Mouse (Mus musculus) monocyte, adult 2 months (primary cell): ENCODE measurements around the gene Krtap3-1.
A peak's percentile ranks its signal among the peaks of the same experiment; 100 is the strongest.
"Not testable (repeated sequence)": the region's sequence is repeated elsewhere in the genome, so short reads cannot be mapped to it uniquely, and the experiment has no call there.

Experiments
- DNase-seq, 2 experiments: peaks; one replicate each; pipeline ENCODE4 v3.0.0; 2022; ENCODE audit warnings: low spot score in 2 of 2, low read depth in 1 of 2

The Krtap3-1 gene

GRCm38 (mm10) chr11:99566530-99566929, at the start of gene Krtap3-1:
Gene Krtap3-1 (minus strand): TSS chr11:99566630.
- DNase-seq, result no peak

GRCm38 (mm10) chr11:99614796-99615363, 48.5 kb upstream of the Krtap3-1 start, which contains the start of gene Krtap2-4:
Gene Krtap2-4 (minus strand): TSS chr11:99614846.
- DNase-seq, result no peak

GRCm38 (mm10) chr11:99610089-99610488, 43.7 kb upstream of the Krtap3-1 start, which contains the start of gene Gm11937:
Gene Gm11937 (minus strand): TSS chr11:99610189.
- DNase-seq, result not testable (repeated sequence)

GRCm38 (mm10) chr11:99609126-99609525, 42.7 kb upstream of the Krtap3-1 start:
- DNase-seq, result no peak

- DNase-seq, result not testable (repeated sequence)
Observed at GRCm38 (mm10) chr11:99603208-99603607, 36.8 kb upstream of the Krtap3-1 start, which contains the start of gene Gm11938. Gene Gm11938 (minus strand): TSS chr11:99603308.

- DNase-seq, result not testable (repeated sequence)
Observed at GRCm38 (mm10) chr11:99597742-99598141, 31.3 kb upstream of the Krtap3-1 start, which contains the start of gene Krtap9-3. Gene Krtap9-3 (minus strand): TSS chr11:99598105.

GRCm38 (mm10) chr11:99590981-99591380, 24.6 kb upstream of the Krtap3-1 start, which contains the start of gene Krtap1-3:
Gene Krtap1-3 (minus strand): TSS chr11:99591339.
- no peak for DNase-seq

GRCm38 (mm10) chr11:99585096-99585495, 18.7 kb upstream of the Krtap3-1 start:
- no peak for DNase-seq

- no peak for DNase-seq
Observed at GRCm38 (mm10) chr11:99583245-99583704, 16.8 kb upstream of the Krtap3-1 start, which contains the start of gene Krtap1-4. Gene Krtap1-4 (minus strand): TSS chr11:99583654.

- no peak for DNase-seq
Observed at GRCm38 (mm10) chr11:99581564-99581963, 15.1 kb upstream of the Krtap3-1 start.

- no peak for DNase-seq
Observed at GRCm38 (mm10) chr11:99581051-99581450, 14.6 kb upstream of the Krtap3-1 start.

GRCm38 (mm10) chr11:99580636-99581035, 14.2 kb upstream of the Krtap3-1 start, which contains the start of gene Krtap1-5:
Gene Krtap1-5 (minus strand): TSS chr11:99581016.
- DNase-seq, result no peak

GRCm38 (mm10) chr11:99574106-99574505, 7.7 kb upstream of the Krtap3-1 start:
- DNase-seq, result peak in 1 of 2 experiments; percentile 23

GRCm38 (mm10) chr11:99573164-99573563, 6.7 kb upstream of the Krtap3-1 start:
- DNase-seq, result no peak

GRCm38 (mm10) chr11:99562580-99562979, 3.9 kb downstream of the Krtap3-1 start:
- DNase-seq, result no peak

GRCm38 (mm10) chr11:99559366-99559765, 7.1 kb downstream of the Krtap3-1 start, which contains the start of gene Gm11939:
Gene Gm11939 (minus strand): TSS chr11:99559466.
- DNase-seq, result no peak

GRCm38 (mm10) chr11:99557976-99558745, 8.3 kb downstream of the Krtap3-1 start:
- no peak for DNase-seq

- no peak for DNase-seq
Observed at GRCm38 (mm10) chr11:99556753-99557152, 9.7 kb downstream of the Krtap3-1 start, which contains the start of gene Krtap3-2. Gene Krtap3-2 (minus strand): TSS chr11:99556853.

GRCm38 (mm10) chr11:99556195-99556594, 10.2 kb downstream of the Krtap3-1 start:
- DNase-seq, result no peak

GRCm38 (mm10) chr11:99550765-99551164, 15.7 kb downstream of the Krtap3-1 start, which contains the start of gene Krtap3-3:
Gene Krtap3-3 (minus strand): TSS chr11:99550865.
- no peak for DNase-seq

- no peak for DNase-seq
Observed at GRCm38 (mm10) chr11:99547892-99548291, 18.5 kb downstream of the Krtap3-1 start.
